Mouse (Mus musculus): ENCODE measurements around the gene Rasef. TPM values are rescaled to one million over a fixed set of nuclear protein-coding genes. Genes with fewer than 3 reads are reported as not detected.

Rasef gene
- total and polyA plus RNA-seq, 3 experiments = 0.11 to 2.9 (median 0.20) TPM

DNA sequence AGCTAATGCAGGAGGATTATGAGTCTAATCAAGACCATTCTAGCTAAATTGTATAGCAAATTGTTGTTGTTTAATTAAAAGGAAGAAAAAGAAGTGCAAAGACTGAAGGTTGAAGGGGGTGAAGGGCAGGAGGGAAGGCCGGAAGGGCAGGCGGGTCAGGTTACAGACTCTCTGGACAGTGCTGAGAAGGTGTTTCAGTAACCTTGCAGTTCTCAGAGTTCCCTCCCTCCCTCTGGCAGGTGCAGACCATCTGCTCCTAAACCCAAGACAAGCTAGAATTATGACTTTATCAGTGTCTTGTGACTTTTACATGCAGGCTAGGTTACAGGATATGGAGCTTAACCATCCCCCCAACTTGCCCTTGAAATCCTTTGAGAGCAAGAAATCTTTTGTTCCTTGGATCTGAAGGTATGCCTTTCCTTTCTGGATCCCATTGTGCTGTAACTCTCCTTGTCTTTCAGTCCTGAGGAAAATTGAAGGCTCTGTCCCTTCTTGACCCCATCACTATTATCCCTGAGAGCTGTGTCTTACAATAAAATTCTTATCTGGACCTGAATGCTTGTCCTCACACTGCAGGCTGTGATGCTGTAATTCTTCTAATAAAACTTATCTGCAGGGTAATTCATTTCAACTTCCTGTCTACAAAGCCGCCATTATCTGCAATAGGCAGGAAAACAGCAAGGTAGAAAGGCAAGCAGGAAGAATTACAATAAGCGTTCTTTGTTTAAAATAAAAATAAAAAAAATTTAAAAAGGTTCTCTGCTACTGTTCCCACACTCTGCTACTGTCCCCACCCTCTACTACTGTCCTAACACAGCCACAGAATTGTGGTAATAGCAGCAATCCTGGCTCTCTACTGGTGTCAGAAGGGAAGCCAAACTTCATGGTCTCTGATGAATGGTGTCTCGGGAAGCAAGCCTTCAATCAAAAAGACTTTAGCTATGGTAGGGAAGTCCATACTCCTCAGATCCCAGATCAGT lies 16.7 kb downstream of the Rasef start:
- Histone ChIP-seq H3K4me3 (replicated peaks in 1 of 3; ENCODE audit: low read depth in 2 of 3, low read length in 2 of 3, poor library complexity in 1 of 3) (no peak overlapping the region), H3K4me2 (ENCODE audit: insufficient read depth, low read depth, poor library complexity, severe bottlenecking) (no peak overlapping the region), H3K79me2 (replicated peaks; ENCODE audit: control insufficient read depth, extremely low read depth, insufficient read depth, poor library complexity, severe bottlenecking) (no peaks in the 10 kb centered on the region), H3K36me3 (replicated peaks in 1 of 2; ENCODE audit: control insufficient read depth in 1 of 2, insufficient read depth in 1 of 2, low read length in 1 of 2) (no peaks in the 10 kb centered on the region), H3K27me3 (replicated peaks) (no peaks in the 10 kb centered on the region), H3K4me1 (ENCODE audit: control insufficient read depth in 1 of 2, insufficient read depth in 2 of 2) (peaks cover 0 to 4% of the 10 kb centered on the region in 2 experiments; a peak in 1 of 4 replicates), H3K27ac (ENCODE audit: insufficient read depth, low read depth) (no peak overlapping the region), H3K9me3 (replicated peaks; ENCODE audit: low read length) (peaks cover 38% of the 10 kb centered on the region), H3K9ac (ENCODE audit: insufficient read depth, low read depth) (no peak overlapping the region)
- in situ Hi-C loops (cut with MboI; ENCODE audit: low pct_ligation_motif_present, low pct_unique_long_range_greater_than_20kb, low sequenced_read_pairs) = no loop called here
- dilution Hi-C loops (cut with MboI; ENCODE audit: extremely low pct_ligation_motif_present, extremely low pct_unique_long_range_greater_than_20kb, low sequenced_read_pairs) = no loop called here
- TF ChIP-seq ZNF384 (IDR thresholded peaks at IDR 0.05; ENCODE audit: low read depth, low read length) (no peak), MEF2A (IDR thresholded peaks at IDR 0.05; ENCODE audit: borderline replicate concordance, low read depth, low read length) (no peak), JUND (conservative IDR thresholded peaks at IDR 0.05; ENCODE audit: low read depth, low read length) (no peak), NRF1 (IDR thresholded peaks at IDR 0.05; ENCODE audit: low read depth, low read length) (no peak)
- DNase-seq (ENCODE audit: extremely low read depth) = no peak

GRCm38 (mm10) chr4:73772028-73772427 lies 18.8 kb downstream of the Rasef start:
- in situ Hi-C loops (cut with MboI; ENCODE audit: low pct_ligation_motif_present, low pct_unique_long_range_greater_than_20kb, low sequenced_read_pairs) = no loop called here
- DNase-seq (ENCODE audit: extremely low read depth) = no peak
- peaks cover 36% of the 10 kb centered on the region for H3K9me3 ChIP-seq (replicated peaks; ENCODE audit: low read length)
- H3K27ac ChIP-seq (ENCODE audit: insufficient read depth, low read depth) = no peak overlapping the region
- no peak overlapping the region for H3K4me2 ChIP-seq (ENCODE audit: insufficient read depth, low read depth, poor library complexity, severe bottlenecking)
- dilution Hi-C loops (cut with MboI; ENCODE audit: extremely low pct_ligation_motif_present, extremely low pct_unique_long_range_greater_than_20kb, low sequenced_read_pairs) = no loop called here
- H3K79me2 ChIP-seq (replicated peaks; ENCODE audit: control insufficient read depth, extremely low read depth, insufficient read depth, poor library complexity, severe bottlenecking) = no peaks in the 10 kb centered on the region
- no peak overlapping the region for H3K4me3 ChIP-seq (replicated peaks in 1 of 3; ENCODE audit: low read depth in 2 of 3, low read length in 2 of 3, poor library complexity in 1 of 3)
- no peaks in the 10 kb centered on the region for H3K4me1 ChIP-seq (ENCODE audit: control insufficient read depth in 1 of 2, insufficient read depth in 2 of 2)
- no peak overlapping the region for H3K9ac ChIP-seq (ENCODE audit: insufficient read depth, low read depth)
- TF ChIP-seq RCOR1 (conservative IDR thresholded peaks at IDR 0.05; ENCODE audit: low read depth, low read length) (no peak), MAFK (IDR thresholded peaks at IDR 0.05; ENCODE audit: insufficient replicate concordance, low read length) (no peak), HCFC1 (IDR thresholded peaks at IDR 0.05; ENCODE audit: low read depth, low read length) (no peak), NELFE (IDR thresholded peaks at IDR 0.05; ENCODE audit: low read depth, low read length) (no peak), SIN3A (IDR thresholded peaks at IDR 0.05; ENCODE audit: low read length) (no peak), CHD2 (IDR thresholded peaks at IDR 0.05; ENCODE audit: low read length) (no peak), ZMIZ1 (IDR thresholded peaks at IDR 0.05; ENCODE audit: low read depth, low read length) (no peak), RAD21 (IDR thresholded peaks at IDR 0.05; ENCODE audit: low read depth, low read length) (no peak), CHD1 (IDR thresholded peaks at IDR 0.05; ENCODE audit: low read depth, low read length) (no peak), POLR2A (IDR thresholded peaks at IDR 0.05; ENCODE audit: low read depth, low read length) (no peak), ELF1 (IDR thresholded peaks at IDR 0.05; ENCODE audit: low read depth, low read length) (no peak), ETS1 (conservative IDR thresholded peaks at IDR 0.05; ENCODE audit: low read depth, low read length) (no peak), USF1 (IDR thresholded peaks at IDR 0.05; ENCODE audit: low read depth, low read length) (no peak), KAT2A (IDR thresholded peaks at IDR 0.05; ENCODE audit: insufficient replicate concordance, low read length) (no peak), IRF4 (IDR thresholded peaks at IDR 0.05; ENCODE audit: low read depth, low read length) (no peak), TBP (conservative IDR thresholded peaks at IDR 0.05; ENCODE audit: low read depth, low read length) (no peak)
- no peaks in the 10 kb centered on the region for H3K36me3 ChIP-seq (replicated peaks in 1 of 2; ENCODE audit: control insufficient read depth in 1 of 2, insufficient read depth in 1 of 2, low read length in 1 of 2)
- no peaks in the 10 kb centered on the region for H3K27me3 ChIP-seq (replicated peaks)

Data from CH12.LX (cell line).